Mouse (Mus musculus) thymus, postnatal 10 days (tissue): ENCODE results near the gene Fam155a.
"Not testable (repeated sequence)": the region's sequence is repeated elsewhere in the genome, so short reads cannot be mapped to it uniquely, and the experiment has no call there.

Source experiments
- DNase-seq, 2 experiments: peaks; one replicate each; pipeline ENCODE4 v3.0.0; 2021; ENCODE audit warnings: low spot score in 2 of 2

Fam155a gene

DNA sequence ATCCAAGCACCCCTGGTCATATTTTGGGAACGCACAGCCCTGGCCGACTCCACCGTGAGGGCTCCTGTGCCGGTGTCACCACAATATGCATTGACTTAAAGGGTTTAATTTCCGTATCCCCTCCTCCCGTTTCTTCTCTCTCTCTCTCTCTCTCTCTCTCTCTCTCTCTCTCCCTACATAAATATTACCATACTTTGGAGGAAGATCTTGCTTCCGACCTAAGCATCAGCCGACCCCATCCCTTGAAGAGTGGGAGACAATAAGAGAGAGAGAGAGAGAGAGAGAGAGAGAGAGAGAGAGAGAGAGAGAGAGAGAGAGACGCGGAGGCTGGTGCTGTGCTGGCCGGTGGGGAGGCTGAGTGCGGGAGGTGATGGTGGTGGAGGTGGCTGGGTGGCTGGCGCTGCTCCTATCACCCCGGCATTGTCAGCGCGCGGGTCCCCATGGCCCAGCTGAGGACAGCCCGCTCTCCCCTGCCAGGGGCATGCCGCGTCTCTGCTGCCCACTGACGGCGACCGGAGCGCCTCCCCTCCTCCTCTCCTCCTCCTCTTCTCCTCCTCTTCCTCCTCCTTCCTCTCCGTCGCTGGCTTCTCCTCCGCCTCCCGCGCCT lies at the start of gene Fam155a:
Gene Fam155a (minus strand): TSS at position 163 of the 607 bp plus-strand sequence.
- DNase-seq: no peak

DNA sequence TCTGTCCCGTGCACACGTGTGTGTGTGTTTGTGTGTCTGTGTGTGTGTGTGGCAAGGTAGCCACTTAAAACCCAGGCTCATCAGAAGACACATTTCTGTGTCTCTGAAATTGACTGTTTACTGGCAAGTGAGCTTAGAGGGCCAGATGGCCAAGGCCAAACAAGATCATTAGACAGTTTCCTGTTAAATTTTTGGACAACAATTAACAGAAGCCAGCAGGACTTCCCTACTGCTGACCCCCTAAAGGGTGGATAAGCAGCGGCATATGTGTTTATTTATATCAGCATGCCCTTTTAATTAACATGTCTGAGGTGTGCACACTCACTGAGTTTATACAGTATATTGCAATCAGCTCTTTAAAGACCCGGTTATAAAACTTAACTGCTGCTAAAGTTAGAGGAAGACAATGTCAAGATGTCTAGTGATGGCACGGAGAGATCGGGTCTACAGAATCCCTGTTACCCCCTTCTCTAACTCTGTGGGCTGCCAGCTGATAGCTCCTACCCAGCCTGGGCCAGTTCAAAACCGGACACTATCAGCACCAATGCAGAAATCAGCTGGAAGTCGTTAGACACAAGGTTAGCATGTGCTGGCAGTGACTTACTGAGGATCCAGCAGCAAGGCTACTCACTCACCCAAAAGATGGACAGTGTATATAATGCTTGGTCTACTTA lies 42.4 kb upstream of the Fam155a start:
- no peak for DNase-seq

DNA sequence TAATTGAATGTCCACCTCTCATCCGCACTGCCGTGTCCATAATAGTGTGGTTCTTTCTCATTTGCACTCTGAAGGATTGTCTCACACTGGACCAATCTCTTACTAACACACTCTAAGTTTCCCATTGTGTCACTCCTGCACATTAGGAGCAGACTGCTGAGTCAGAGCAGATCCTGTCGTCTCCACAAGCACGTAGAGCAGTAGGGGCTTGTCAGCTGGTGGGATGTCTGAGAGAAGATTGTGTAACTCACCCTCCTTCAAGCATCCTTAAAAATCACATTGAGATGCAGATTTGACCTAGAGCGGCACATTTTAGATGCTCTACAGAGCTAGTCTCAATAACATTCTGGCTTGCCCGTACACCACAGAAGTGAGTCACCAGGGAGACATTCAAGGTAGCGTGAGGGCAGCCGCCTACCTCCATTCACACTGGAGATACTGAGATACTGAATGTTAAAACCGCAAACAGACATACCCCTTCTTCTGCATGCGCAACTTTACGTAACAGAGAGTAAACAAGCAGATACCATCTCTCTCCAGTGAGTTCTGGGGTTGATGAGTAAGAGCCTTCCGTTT lies 40.1 kb upstream of the Fam155a start:
- no peak for DNase-seq

DNA sequence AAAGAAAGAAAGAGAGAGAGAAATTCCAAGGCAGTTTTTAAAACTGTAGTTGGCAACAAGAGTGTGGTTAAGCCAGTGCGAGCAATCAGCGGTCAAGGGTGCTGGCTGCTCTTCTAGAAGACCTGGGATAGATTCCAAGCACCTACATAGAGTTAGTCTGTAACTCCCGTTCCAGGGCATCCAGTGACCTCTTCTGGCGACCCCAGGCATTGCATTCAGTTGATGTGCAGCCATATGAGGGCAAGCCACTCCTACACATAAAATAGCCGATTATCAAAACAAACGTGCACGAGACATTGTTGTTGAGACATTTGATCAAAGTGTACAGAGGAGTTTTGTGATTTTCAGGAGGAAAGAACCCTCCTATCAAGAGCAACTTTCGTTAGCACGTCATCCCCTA lies 37.6 kb upstream of the Fam155a start:
- DNase-seq: peak in 1 of 2 experiments; percentile 13

DNA sequence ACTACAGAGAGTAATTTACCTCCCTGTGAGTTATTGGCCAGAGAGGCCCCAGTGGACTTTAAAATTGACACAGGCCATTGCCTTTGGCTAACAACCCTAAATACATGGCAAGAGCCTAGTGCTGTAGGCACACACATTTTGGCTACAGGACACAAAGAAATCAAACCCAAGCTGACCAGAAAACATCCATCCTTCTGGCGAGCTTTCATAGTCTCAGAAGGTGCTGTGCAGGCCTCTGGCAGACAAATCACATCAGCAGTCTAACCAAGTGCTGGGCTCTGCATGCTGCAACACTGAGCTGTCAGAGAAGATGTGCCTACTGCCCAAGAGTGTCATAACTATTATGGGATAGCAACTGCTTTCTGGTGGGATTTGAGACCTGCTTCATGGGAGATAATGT lies 34.7 kb upstream of the Fam155a start:
- no peak for DNase-seq

DNA sequence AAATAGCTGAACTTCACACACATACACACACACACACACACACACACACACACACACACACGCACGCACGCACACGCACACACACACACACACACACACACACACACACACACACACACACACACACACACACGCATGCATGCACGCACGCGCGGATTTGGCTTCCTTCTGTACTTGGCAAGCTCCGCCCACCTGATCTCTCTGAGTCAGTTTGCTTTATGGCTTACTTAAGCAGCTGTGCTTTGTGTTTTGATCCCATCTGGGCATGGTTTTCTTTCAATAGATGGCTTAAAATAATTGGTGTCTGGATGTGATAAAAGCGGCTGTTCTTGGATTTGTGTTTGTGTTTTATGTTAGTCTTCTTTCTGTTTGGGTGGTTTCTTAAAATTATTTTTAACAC lies 29.4 kb upstream of the Fam155a start:
- DNase-seq: not testable (repeated sequence)

DNA sequence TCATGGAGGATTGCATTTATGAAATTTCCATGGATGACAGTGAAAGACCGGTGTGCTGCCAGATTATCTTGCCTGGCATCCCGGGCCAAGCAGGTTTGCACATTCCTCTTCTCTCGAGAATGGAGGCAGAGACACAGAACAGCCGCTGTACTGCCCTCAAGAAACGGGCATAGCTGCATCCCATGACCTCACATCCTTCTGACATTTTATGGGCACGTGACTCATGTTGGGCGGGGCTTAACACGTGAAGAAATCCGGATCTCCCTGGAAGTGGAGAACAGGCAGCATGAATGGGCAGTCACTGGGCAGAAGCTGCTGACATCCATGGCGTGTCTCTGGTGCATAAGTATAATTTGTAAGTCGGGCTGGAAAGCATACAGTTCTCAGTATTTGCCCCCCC lies 29.0 kb upstream of the Fam155a start:
- DNase-seq: no peak

DNA sequence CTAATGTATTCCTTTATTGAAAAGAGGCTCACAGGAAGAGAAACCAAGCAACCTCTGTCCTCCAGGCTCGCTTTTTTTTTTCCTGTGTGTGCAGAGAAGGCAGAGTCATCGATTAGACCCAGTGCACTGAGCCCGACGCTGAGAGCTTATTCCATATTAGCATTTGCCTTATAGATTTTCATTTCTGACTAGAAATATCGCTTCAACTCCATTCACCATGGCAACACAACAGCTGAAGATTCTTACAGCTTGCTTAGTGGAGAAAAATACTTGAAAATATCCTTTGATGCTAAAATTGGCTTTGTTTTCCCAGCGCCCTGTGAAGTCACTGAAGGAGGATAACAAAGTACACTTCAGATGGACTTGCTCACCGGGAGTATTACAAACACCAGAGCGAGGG lies 26.6 kb upstream of the Fam155a start:
- no peak for DNase-seq

DNA sequence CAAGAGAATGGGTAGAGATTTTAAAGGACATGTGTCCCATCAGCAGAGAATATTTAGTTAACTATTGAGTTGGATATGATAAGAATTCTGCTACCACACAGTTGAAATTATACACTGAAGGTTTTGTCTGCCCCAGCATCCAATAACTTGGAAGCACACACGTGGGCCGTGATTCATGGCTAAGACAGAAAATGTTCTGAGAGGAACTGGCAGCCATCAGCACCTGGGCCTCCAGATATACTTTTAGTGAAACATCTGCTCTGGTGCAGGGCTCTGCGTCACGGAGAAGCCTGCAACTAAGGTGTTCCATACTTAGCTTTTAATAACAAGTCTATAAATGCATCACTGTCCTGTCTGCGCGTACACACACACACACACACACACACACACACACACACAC lies 24.8 kb upstream of the Fam155a start:
- no peak for DNase-seq

DNA sequence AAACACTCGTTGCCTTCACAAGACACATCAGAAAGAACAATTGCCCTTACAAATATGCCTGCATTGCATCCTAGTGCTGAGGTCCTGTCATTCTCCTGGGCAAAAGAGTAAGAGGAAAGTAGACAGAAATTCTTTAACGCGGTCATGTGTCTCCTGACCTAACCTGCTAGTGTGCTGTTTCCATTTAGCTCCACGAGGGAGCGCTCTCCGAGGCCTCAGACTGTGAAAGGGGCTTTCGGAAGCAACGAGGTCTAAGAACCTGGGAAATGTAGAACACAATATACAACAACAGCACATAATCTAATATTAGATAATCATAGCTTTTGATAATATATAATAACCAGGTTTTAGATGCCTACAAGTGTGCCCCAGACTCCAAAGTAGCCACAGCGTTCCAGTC lies 22.4 kb upstream of the Fam155a start:
- no peak for DNase-seq

DNA sequence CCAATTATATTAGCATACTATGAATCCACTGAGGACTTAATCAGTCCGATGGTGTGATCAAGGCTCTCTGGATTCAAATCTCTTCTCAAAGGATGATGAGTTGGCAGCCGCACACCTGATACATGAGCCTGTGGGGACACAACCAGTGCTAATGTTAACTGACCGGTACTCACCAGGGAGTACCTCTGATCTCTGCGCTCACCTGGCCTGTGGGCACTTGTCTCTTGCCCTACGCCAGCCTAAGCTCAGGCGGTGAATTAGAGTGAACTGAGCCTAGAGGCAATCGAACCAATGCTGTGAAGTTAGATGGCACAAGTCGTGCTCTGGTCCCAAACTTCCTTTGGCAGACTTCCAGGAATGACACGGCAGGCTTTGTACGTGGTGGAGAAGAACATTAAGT lies 9.4 kb upstream of the Fam155a start:
- no peak for DNase-seq

DNA sequence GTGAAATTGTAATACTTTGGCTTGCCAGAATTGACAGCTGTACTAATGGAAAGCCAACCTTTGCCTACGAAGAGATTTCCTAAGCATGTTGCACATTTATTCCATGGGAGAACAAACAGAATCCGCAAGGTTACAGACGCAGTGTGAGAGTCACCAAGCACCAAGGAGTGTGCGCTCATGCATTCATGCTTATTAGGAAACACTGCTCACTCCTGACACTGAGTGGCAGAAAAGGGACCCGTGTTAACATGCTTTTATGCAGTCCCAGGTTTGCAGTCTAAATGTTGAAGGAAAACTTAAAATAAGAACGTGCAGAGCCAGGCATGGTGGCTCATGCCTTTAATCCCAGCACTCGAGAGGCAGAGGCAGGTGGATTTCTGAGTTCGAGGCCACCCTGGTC lies 7.2 kb upstream of the Fam155a start:
- DNase-seq: no peak

DNA sequence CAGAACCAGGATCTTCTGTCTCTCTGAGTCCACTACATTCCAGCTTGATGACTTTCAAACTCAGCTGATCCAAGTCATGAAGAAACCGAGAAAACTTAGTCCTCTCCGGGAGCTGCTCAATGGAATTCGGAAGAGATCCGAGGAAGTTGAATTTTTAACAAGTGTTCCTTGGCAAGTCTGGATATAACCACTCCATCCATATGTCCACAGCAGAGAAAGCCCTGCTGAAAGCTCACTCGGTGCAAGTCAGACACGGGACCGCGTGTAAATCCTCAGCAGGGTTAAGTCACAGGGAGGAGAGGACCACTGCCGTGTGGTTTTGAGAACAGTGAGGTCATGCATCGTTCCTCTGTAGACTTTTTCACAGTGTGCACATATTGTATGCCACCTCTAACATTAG lies 5.9 kb upstream of the Fam155a start:
- no peak for DNase-seq

DNA sequence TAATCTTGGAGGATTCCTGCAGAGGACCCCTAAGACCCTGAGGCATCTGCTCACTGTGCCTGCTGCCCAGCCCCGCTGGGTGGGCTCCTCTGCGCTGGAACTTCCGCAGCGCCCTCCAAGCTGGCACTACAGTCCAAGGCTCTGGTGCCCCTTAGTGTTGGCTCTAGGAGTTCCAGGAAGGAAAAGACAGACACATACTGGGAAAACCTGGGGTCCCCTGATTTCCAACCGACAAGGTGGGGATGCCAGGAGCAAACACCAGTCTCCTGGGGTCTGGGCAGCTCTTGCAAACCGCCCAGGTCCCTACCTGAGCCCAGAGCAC lies 1.5 kb upstream of the Fam155a start:
- DNase-seq: no peak

DNA sequence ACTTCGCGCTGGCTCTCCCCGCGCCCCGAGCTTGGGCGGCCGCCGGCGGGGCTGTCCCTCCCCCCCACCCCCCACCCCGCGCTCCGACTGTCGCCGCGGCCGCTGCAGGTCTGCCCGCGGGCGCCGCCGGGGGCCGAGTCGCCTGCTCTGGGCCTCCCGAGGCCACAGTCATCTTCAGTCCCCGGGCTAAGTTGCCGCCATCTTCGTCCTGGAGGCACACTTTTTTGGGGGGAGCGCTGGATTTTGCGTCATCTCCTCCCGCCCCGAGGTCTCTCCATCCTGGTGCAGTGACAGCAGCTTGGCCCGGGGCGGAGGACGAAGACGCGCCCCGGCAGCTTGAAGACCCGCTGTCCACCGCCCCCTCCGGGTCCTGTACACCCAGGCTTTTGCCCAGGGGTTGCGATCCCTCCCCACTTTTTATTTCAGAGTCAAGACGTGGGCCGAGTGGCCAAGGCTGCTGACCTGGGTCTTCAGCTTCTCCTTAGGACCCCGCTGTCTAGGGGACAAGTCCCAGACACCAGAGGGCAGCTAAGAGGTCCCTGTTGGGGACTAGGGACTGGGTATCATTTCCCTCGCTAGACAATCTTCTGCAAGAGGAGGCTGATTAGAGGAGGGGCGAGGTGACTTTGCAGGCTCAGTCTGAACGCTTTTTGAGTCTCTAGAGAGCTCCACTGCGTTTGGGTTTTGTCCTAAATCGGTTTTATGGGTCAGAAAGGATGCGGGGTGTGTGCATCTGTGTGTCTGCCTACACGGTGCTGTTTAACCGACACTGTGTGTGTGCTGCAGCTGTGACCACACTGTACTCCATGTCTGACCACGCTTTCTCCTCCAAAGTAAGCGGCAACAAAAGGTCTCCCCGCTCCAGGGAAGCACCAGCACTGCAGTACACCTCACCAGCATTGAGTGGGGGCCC lies 901 bp upstream of the Fam155a start:
- no peak for DNase-seq

DNA sequence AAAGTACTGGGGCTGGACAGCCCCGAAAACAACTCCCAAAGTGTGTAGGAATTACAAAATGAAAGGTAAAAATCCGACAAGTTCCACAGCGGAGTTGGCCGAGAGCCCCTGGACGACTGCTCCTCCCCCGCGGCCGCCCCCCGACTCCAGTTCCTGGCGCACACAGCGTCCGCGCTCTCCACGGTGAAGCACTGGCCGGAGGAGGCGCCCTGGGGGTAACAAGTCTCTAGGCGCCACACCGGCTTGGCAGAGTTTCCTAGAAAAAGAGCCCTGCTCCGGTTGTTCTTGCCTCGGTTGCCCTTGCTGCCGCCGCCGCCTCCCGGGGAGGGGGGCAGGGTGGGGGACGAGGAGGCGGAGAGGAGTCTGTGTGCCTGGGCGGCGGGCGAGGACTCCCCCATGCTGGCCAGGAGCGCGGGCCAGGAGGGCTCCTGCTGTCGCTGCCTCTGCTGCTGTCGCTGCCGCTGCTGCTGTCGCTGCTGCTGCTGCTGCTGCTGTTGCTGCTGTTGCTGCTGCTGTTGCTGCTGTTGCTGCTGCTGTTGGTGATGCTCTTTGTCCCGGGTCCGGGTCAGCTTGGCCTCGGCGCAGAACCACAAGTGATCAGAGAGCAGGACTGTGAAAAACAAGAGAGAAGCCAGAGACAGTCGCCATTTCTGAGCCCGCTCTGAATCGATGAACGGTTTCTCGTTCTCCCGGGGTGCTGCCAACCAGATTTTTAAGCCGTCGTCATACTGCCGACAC lies 531 bp downstream of the Fam155a start:
- DNase-seq: no peak

DNA sequence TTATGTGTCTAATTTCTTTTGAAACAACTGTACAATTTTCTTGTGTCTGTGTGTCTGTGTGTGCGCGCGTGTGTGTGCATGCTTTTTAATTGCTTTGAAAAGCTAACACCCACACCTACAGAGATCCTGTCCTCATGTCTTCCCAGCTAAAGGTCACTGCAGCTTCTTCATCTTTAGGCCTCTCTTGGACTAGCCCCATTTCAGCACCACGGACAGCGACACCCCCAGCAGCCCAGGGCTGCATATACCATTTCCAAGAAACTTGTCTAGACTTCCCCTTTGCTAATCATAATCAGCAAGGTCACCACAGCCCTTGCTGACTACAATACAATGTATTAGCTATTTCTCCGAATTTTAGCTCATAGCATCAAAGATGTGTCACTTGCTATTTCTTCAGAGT lies 1.9 kb downstream of the Fam155a start:
- peak in 1 of 2 experiments; percentile 46 for DNase-seq

DNA sequence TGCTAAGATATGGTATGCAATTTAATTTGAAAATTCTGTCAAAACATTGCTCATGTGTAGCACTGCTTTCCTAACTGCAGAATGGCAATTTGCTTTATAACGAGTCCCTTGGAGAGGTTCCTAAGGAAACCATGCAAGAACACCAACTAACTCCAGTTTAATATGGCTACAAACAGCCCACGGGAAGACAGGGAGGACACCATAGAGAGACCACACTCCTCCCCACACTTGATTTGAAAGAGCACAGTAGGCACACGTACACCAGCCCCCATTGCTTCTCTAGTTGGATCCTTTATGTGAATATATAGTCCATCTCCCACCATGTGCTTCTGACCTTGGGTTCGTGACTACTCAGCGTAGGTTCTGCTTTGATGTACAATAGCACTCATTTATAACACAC lies 35.8 kb downstream of the Fam155a start:
- DNase-seq: no peak

DNA sequence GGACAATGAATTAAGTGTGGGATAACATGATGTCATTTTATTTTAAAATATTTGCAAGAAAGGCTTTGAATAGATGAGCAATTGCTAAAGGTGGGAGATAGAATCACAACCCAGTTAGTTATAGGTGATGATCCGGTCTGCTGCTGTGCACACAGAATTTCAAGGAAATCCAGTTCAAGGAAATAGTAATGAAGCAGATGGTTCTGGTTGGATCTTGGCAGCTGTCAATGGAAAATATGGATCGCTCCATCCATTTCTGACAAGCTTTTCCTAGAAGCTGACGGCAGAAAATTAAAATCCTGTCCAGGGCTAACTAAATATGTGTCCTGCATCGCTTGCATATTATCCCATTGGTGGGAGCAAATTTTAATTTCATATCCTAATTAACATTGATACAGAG lies 61.2 kb downstream of the Fam155a start:
- DNase-seq: no peak

DNA sequence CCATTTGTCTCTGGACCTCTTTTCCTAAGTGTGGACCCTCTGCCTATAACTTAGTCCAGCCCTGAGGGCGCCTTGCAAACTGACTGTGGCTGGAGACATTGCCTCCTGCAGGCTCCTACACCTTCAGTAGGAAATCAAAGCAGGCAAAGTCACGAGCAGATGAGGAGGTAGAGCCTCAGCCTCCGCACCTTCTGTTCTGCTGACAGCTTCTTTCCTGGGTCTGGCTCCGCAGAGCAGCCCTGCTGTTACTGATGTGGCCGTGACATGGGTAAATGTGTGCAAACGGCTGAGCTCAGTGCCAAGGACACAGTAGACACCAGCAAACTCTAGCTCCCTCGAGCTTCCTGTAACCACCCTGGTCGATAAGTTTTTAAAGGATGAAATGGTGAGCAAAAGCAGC lies 63.5 kb downstream of the Fam155a start:
- no peak for DNase-seq

DNA sequence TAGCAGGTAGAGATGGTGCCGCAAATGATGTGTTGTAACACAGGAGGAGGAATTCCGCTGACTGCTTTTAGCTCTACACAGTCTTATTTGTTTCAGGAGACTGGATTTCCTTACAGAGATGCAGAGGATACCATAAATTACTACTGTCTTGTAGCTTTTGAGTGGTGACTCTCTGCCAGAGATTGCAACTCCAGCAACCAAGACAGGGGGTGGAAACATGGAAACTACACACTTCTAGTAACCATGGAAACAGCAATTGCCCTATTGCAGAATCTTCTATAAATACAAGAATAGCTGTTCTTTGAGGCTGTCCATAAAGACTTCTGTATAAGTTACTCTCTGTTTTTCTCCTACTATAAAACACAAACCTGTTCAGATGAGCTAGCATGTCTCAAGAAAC lies 76.2 kb downstream of the Fam155a start:
- no peak for DNase-seq

DNA sequence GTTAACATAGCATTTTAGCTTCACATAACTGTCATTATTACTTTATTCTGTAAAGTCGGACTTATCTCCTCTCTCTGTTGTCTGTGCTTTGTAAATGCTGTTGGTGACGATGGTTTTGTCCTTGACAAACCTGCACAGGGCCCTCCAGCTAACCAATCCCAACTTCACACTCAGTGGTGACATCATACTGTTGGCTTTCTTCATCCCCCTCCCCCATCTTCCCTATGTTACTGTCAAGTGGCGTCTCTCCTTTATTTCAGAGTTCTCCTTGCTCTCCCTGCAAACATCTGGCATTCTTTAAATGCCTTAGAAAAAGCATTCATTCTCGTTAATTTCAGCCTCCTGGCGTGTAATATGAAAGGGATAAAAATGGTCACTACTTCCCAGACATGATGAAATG lies 78.6 kb downstream of the Fam155a start:
- DNase-seq: no peak
